Mouse (Mus musculus) monocyte, adult 2 months (primary cell): Measurements from ENCODE around the gene Slc25a18.

Experiments
- DNase-seq, 2 experiments: peaks; one replicate each; pipeline ENCODE4 v3.0.0; 2022; ENCODE audit warnings: low spot score in 2 of 2, low read depth in 1 of 2

Slc25a18 gene

DNA sequence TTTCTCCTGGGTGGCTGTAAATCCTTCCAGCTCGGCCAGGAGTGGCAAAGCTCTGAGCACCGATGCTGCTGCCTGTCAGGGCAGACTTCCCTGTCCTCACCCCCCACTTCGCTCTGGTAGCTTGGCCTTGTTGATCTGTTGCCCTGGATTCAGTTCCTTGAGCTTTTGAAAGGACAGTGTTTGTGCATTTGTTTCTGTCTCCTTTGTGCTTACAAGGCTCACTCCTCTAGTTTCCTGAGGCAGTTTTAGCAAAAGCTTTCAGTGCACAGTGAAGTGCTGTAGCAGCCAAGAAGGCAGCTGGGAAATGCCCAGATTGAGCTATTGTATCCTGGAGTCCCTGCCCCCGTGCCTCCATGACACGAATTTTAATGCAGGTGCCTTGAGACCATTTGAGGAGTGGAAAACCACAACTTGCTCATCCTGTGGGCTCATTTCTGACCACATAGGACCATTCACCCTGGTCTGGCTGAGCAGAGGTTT lies at the start of gene Slc25a18:
Gene Slc25a18 (plus strand): TSS at position 430 of the 480 bp plus-strand sequence.
- no peak for DNase-seq

DNA sequence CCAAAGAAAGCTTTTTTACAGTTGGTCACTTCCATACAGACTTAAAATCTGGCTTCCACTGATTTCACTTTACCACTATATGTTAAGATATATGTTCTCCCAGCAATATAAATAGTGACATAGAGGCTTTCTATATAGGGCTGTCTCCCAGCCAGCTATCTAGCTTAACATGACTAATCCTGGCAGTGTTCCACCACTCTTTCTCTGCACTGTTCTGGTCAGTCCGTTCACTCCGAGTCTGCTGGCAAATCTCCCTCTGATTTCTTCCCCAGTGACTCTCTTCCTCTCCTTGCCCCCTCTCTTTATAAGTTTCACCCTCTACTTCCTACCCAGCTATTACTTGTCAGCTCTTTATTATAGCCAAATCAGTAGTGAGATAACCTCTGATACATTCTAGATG lies 47.4 kb upstream of the Slc25a18 start:
- no peak for DNase-seq

DNA sequence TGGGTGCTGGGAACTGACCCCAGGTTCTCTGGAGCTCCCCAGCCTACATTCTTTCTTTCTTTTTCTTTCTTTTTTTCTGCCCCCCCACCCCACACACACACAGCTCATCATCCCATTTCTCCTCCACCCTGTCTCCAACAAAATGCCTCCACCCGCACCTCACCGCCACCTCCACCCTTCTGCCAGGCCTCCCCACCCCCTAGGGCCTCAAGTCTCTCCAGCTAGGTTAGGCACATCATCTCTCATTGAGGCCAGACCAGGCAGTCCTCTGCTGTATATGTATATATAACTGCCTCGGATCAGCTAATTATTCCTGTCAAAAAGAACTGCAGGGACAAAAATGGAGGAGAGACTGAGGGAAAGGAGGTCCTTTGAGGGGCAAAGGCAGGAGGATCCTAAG lies 37.4 kb upstream of the Slc25a18 start:
- DNase-seq = no peak

DNA sequence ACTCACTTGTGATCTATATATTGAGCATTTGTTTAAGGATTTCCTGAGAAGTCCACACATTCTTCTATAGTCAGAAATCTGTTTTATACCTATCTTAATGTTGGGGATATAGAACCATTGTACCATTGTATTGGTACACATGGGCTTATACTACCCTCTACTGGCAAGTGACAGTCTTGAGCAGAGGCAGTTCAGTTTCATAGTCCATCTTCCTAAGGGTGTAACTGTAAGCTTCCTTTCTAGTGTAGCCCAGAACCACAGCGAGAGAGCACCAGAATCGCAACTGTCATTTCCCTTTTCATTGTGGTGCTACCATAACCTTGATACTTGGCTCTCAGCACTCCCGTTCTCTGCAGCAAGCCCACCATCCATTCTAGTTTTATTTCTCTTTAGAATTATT lies 36.8 kb upstream of the Slc25a18 start:
- DNase-seq = no peak

DNA sequence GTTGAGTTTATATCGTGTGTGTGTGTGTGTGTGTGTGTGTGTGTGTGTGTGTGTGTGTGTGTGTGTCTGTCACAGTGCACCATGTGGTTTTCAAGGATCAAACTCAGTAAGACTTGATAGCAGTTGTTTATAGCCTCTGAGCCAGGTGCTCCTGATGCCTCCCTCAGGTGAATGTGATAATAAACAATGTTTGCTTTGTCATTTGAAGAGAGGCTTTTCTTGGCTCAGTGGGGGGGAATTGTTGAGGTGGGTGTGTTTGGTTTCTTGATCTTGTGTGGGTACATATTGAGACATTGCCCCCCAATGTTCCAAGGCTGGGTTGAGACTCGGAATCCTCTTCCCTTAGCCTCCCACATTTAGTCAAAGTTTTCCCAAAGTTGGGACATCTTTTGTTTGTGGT lies 30.2 kb upstream of the Slc25a18 start:
- no peak for DNase-seq

DNA sequence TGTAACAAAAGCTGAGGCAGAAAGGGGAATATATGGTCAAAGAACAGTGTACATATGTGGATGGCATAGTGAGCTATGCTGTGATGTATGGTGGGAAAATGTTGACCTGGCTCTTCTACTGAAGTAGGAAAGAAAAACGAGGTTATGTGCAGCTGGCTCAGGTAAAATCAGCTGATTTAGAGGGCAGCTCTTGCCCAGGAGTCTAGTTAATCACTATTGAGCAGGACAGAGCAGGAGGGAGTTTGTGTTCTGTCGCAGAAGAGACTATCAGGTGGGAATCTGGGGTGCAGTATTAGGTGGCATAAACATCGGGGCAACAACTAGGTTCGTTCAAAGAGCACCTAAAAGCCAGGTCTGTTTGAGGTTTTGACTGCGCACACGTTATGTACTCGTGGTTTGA lies 29.1 kb upstream of the Slc25a18 start:
- no peak for DNase-seq

DNA sequence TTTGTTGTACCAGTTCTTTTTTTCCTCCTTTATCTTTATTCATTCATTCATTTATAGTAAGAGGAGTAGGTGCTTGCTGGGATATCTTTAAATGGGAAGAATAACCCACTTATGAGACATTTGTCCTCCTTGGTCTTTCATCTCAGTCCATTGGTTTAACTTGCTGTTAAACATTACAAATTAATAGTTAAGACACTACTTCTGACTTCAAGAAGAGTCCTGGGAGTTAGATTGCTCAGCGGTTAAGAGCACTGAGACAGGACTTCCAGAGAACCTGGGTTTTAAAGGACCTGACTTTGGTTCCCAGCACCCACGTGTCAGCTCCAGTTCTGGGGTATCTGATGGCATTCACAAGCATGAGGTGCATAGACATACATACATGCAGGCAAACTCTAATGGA lies 27.0 kb upstream of the Slc25a18 start:
- no peak for DNase-seq

DNA sequence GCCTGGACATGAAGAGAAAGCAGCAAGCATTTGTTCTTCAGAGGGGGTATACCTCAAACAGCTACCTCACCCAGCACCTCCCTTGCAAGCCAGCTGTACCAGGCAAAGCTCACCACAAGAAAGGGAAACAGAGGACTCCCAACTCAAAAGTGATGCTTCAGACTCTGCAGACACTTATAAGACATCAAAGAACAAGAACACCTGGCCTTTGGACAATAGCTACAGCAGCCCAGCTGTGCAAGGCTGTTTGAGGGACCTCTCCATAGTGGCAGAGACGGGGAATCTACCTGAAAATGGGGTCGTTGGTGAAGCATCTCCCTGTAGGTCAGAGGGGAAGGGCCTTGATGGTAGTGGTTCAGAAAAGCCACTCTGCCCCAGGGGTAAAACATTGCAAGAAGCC lies 12.2 kb upstream of the Slc25a18 start:
- no peak for DNase-seq

DNA sequence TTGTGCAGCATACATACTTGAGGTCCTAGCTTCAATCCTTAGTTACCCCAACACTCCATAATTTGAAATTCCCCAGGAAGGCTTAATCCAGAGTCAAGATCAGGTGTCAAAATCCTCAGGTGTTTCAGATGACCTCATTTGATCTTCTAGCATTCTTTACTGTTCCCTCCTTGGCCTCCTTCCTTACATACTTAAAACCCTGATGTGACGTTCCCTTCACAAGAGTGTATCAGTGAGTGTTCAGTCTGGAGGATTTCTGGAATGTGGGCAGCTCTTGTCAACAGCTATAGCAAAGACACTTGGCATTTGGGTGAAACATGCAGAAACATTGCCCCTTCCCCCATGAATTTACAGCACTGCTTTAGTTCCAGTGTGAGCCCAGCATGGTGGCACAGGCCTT lies 3.4 kb upstream of the Slc25a18 start:
- DNase-seq = no peak

DNA sequence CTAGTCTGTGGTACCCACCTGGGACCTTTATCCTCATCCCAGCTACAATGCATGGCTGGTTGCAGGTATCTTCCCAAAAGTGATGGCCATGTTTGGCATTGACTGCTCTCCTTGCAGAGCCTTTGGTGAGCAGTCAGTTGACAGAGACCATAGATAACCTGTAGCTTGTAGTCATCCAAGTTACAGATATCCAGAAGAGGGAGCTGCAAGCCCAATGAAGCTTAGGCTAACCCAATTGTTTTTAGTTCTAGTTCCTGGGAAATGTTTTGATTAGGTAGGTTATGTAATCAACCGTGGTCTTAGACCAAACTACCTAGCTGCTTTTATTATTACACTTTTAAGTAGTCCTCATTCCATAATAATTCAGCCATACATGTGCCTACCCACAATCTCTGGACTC lies 2.0 kb upstream of the Slc25a18 start:
- DNase-seq = no peak

DNA sequence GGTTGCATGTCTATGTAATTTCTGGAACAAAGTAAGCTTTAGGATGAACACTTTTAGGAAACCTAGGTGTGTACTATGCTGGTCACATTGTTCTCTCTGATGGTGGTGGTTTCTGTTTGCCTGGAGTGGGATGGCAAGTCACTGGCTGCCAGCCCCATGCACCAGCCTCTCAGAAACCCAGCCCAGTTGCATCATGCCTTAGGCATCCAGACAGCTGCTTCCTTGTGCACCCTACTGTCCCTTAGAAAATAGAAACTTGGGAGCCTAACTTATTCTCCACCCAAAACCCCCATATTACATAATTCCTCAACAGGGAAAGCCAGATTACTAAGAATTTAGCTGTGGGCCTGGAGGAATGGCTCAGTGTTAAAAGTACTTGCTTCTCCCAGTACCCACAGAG lies 1.4 kb upstream of the Slc25a18 start:
- no peak for DNase-seq

DNA sequence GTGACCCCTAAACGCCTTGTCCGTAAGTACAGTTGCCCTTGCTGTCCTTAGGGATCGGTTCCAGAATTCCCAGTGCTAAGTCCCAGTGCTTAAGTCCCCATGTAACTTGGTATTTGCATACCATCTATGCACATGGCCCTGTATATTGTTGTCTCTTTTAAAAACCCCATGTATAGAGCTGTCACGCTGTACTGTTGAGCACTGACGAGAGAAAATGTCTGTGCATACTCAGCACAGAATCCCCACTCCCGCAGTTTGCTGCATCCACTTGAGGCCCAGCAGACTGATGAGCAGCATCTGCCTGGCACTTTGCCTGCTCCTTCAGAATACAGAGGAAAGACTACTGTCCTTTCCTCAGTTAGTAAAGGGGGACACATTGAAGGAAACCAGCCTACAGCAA lies 385 bp downstream of the Slc25a18 start:
- DNase-seq = no peak

DNA sequence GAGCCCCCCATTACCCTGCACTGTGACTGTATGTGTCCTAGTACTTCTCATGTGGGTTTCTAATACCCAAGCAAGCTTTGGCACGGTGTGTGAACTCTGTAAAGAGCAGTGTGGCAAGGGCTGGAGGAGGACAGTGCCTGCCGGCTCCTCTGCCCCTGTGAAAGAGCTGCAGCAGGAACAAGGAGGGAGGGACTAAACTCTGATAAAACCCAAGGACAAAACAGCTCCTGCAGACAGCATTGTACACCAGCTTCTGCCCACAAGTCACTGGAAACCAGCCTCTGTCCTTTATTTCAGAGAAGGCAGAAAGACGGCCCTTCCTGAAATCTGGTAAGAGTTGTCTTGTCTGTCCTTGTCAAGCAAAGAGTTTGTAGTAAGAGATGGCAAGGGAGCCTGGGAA lies 2.9 kb downstream of the Slc25a18 start:
- no peak for DNase-seq

DNA sequence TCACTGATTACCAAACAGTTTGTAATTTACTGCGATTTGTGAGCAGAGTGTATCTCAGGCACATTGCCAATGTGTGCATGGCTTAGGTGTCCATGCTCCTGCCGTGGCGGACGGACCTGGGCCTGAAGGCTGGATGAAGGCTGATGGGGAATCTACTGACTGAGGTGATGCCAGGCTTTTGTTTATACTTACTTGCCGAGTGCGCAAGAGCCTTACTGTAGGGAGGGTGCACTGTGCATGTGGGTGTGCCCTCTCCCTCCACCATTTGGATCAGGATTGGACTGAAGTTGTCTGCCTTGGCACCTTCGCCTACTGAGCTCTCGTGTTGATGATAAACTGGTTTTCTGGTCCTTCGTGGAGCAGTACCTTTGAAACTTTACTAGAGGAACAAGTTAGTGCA lies 4.2 kb downstream of the Slc25a18 start:
- DNase-seq = no peak

DNA sequence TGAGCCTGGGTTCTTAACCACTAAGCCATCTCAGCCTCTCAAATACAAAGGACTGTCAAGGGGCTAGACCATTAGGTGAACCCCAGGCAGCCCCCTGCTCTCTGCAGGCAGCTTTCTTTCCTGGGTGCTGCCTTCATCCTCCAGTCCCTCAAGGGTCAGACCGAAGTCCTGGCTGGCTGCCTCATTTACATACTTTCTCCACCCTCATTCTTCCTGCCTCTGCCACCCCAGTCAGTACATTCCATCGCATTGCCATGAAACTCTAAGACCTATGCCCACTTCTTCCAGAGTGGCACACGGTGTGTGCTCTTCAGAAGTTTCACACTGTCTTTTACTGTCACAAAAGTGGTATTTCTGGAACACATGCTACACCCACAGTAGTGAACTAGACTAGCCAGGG lies 4.8 kb downstream of the Slc25a18 start:
- no peak for DNase-seq

DNA sequence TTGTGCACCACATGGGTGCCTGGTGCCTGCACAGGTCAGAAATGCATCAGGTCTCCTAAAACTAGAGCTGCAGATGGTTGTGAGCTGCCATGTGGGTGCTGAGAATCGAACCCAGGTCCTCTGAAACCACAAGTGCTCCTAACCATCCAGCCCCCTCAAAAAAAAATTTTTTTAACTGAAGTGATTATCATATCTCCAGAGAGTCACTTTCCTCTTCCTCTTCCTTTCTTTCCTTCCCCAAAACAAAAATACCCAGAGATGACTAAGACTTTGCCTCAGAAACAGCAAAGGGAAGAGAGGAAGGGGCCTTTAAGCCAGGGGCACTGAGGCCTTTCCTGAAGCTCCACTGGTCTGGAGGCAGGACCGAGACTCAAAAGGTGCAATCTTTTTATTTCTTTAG lies 9.6 kb downstream of the Slc25a18 start:
- DNase-seq = no peak

DNA sequence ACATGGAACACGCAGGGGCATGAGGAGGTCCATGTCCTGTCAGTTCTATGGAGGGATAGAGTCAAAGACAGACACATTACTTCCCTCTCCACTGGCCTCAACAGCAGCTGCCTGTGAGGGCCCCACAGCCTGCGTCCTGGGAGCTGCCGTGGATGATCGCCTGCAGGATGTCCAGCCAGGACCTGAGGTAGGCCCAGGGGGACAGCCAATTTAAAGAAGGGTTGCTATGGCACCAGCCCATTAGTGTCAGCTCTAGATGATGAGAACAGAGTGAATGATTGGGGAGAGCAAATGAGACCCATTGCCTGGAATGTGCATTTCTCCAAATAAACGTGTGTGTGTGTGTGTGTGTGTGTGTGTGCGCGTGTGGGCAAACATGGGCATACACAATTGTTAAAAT lies 11.0 kb downstream of the Slc25a18 start:
- no peak for DNase-seq

DNA sequence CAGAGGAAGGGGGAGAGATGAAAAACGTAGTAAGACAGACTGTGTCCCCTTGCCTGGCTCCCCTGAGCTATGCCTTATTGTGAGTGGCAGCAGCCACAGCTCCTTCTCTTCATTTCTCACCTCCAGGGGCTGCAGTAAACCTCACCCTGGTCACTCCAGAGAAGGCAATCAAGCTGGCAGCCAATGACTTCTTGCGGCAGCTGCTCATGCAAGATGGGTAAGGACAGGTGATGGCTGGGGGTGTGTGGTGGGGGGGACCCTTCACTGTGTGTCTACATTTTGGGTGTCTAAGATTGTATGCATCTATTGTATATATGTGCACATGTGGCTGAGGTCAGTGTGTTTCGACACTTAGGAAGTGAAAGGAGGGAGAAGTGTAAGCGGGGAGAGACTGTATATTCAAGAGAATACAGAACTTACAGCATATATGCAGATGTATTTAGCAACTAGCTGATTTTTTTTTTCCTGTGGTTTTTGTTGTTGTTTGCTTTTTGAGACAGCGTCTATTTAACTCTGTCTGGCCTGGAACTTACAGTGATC lies 14.8 kb downstream of the Slc25a18 start:
- no peak for DNase-seq

DNA sequence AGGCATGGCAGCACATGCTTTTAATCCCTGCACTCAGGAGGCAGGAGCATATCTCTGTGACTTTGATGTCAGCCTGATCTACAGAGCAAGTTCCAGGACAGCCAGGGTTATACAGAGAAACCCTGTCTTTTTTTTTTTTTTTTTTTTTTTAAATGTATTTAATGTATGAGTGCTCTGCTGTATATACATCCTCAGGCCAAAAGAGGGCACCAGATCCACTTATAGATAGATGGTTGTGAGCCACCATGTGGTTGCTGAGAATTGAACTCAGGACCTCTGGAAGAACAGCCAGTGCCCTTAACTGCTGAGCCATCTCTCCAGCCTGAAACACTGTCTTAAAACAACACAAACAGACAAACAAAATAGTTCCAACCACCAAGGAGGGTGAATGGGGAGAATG lies 15.5 kb downstream of the Slc25a18 start:
- DNase-seq = no peak

DNA sequence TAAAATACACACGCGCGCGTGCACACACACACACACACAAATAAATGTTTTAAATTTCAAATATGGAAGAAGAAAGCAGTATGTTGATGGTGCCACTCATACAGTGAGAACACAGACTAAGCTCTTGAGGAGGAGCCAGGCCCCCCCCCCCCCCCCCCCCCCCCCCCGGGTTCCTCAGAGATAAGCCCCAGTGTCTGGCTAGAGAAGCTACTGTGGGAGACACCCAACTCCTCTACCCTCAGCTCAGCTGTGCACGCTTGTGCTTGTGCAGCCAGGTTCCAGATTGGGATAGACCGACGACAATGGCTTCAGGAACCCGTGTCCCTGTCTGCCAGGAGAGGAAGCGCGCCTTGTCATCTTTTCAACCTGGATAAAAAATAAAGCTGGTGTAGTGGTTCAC lies 16.8 kb downstream of the Slc25a18 start:
- DNase-seq = no peak

DNA sequence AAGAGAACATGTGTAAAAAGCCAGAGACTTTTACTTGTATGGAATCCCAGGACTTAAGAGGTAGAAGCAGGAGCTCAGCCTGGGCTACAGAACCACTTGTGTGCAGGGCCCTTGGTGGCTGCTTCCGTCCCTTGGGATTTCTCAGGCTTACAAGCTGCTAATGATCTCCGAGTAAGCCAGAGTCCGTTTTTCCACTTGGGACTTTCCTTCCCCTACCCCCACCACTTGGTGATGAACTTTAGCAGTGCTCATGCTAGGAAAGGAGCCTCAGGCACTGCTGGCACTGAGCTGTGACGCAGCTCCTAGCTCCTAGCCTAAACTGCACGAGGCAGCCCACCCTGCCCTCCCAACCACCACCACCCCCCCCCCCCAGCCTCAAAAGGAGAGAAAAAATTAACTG lies 17.3 kb downstream of the Slc25a18 start:
- DNase-seq = no peak

DNA sequence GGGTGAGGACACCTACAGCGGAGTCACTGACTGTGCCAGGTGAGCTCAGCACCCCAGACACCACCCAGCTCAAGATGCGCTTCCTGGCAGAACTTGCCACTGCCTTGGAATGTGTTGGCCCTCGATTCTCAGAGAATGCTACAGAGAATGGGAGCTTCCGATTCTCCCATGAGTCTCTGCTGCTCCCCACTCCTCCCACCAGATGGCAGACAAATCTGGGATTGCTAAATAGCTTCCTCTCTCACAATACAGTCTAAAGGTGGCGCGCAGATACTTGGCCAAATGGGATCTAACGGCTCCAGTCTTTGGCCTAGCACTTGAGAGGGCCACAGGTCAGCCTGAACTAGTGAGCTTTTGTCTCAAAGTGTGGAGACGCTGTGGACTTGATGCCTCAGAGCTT lies 19.6 kb downstream of the Slc25a18 start:
- no peak for DNase-seq

DNA sequence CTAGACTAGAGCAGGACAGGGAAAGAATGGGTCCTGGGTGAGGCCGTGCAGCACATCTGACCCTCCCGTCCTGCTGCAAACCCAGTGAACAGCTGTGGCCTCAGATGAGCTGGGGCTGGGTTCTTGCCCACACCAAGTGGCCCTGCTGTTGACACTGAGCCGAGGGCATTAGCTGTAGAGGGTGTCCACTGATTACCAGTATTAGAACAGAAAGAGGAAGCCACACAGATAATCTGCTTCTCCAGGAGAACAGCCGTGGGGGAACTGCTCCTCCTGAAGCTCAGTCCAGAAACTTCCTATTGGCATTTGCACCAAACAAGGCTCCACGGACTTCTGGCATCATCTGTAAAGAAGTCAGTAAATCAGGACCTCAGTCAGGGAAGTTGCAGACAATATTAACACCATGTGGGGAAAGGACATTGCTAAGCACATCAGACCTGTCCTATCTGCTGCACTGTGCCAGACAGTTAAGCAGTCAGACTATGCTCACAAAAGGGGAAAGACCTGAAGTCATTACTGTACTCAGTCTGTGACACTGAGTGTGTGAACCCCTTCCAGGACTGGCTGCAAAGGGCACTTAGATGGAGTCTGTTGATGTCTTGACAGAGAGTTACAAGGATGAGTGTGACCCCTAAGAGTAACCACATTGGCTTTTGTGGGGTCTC lies 22.2 kb downstream of the Slc25a18 start:
- no peak for DNase-seq
